Mouse (Mus musculus) cerebellum, postnatal 4 days (tissue): ENCODE data around the gene Stk17b.

Experiments used
- DNase-seq, 2 experiments: peaks; one replicate each; pipeline ENCODE4 v3.0.0; 2022; ENCODE audit warnings: low spot score in 2 of 2, mixed read lengths in 1 of 2

The Stk17b gene

DNA sequence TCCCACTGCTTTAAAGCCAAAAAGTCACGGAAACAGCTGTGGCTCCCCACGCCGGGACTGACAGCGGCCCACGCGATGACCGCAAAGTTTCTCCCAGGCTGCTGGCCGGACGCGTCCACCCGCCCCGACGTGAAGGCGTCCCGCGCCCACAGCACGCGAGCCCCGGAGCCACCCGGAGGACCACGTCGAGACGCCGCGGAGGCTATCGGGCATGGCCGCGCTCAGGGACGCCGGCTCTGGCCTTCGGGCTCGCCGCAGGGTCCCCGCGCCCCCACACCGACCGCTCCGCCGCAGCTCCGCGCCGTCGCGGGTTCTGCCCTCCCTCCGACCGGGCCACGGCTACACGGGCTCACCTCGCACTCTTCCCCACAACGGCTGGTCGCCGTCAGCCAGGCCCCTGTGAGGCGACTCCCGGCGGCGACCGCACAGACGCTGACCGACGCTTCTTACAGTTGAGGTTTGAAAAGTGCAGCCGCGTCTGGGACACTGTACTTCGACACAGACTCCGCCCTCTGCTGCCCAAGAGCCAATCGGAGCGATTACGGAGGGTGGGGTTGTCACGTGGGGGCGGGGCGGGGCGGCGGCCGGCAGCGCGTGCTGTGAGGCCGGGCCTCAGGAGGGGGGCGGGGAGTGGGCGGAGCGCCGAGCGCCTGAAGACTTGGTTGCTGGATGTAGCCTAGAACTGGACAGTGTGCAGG lies at the start of gene Stk17b:
Gene Stk17b (minus strand): TSS at position 504 of the 698 bp plus-strand sequence.
- peak; percentile 79 to 91 for DNase-seq

DNA sequence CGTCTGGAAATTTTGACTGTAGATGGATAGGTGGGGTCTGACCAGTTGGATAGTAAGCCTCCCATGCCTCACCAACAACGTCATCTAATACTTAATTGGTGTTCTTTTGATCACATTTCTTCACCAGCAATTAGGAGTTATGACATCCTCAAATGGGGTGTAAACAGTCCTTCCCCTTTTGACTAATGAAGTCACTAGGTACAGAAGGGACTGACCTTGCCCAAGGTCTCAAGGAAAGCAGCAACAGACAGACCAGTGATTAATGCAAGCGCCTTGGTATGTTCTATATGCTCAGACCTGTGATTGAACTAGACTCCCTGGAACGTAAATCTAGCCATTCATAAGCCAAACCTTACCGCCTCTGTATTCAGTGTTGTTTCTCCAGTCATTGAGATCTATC lies 45.3 kb upstream of the Stk17b start:
- no peak for DNase-seq

GRCm38 (mm10) chr1:53829089-53829488 lies 44.1 kb upstream of the Stk17b start:
- peak in 1 of 2 experiments; percentile 52 for DNase-seq

- no peak for DNase-seq
Observed at GRCm38 (mm10) chr1:53824446-53825337, 39.7 kb upstream of the Stk17b start.

DNA sequence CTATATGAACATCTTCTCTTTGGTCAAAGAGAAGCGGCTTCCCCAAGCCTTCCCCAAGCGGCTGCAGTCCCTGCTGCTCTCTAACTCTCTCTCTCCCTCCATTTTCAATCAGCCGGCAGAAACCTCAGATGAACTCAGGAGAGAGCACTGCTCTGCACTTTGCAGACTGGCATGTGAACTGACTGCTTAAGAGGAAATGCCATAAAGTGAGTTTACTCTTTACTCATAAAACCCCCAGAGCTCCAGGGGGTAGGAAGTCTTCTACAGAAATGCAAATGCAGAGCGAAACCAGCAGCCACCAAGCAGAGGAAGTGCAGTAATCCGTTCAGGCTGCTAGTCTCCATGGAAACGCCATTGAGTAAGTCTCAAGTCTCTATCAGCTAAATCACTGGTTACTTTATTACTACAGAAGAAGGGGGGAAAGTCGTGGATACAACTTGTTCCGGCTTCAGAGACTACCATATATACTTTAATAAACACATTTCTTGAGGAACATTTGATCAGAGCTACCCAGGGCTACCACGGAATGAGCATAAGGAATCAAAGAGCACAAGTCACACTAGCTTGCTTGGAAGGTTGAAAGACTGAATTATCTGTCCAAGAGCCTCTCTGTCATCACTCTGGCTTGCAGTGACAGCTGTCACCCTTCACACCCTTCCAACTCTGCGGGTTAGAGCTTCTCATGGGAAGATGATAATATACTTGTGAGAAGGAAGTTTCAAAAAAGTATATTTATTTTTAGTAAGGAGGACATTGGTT lies 38.8 kb upstream of the Stk17b start:
- DNase-seq = peak in 1 of 2 experiments; percentile 32

DNA sequence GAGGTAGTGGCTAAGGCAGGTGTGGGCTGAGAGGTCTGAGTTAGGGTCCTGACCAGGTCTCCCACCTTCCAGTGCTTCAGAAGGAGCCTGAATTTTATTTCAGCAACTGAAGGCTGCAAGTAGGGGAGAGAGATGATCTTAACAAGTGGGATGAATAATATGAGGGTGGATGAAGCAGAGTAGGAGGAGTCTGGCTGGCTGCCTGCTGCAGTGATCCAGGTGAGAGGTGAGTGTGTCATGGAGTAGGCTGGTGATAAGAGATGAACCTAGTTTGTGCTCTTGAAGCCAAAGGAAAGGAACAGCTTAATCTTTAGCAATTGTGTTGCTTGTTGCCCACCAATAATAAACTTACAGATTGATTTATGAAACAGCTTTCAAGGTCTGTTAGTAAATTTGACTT lies 37.0 kb upstream of the Stk17b start:
- no peak for DNase-seq

- no peak for DNase-seq
Observed at GRCm38 (mm10) chr1:53820041-53820632, 35.1 kb upstream of the Stk17b start.

DNA sequence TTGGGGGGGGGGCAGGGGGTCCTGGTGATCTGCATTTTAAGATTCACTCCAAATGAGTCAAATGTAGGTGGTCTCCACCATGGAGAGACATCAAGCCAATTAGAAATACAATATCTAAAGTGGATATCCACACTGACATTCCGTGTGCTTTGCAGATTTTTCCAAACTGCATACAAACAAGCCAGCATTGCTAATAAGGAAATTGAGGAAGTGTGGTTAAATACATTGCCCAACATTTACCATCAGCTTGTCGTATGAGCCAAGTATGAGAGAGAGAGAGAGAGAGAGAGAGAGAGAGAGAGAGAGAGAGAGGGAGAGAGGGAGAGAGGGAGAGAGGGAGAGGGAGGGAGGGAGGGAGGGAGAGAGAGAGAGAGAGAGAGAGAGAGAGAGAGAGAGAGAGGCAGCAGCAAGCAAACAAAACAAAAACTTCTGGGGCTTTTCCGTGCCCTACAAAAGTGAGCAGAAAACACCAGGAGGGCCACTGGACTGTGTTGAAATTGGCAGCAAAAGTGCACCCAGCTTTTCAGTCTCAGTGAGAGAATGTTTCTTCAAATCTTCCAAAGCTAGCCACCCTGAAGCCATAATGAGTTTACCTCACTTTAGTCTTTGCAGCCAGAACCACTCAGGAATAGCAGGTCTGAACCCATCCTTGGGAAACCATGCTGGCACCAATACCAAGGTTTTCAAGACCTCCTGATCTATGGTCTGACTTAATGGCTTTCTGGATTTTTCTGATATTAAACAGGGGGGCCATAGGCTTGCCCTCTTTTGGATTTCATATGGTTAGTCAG lies 33.2 kb upstream of the Stk17b start:
- no peak for DNase-seq

GRCm38 (mm10) chr1:53816353-53816752 lies 31.3 kb upstream of the Stk17b start:
- DNase-seq = no peak

GRCm38 (mm10) chr1:53814077-53814705 lies 29.2 kb upstream of the Stk17b start:
- DNase-seq = no peak

DNA sequence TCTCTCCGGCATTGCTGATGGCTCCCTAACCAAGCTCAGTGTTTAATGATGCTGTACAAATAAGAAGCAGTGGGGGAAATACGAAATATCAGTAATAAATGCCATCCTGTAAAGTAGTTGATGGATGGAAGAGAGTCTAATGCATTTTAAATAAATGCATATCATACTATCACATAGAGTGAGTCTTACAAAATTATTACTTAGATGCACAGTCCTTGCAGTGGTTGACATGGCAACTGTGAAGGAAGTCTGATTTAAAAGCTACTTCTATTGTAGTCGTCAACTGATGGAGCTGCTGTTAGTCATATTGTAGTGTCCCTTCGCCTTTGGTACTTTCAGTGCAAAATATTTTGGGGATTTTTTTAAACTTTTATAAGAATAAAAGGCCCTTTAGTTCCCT lies 26.9 kb upstream of the Stk17b start:
- DNase-seq = no peak

DNA sequence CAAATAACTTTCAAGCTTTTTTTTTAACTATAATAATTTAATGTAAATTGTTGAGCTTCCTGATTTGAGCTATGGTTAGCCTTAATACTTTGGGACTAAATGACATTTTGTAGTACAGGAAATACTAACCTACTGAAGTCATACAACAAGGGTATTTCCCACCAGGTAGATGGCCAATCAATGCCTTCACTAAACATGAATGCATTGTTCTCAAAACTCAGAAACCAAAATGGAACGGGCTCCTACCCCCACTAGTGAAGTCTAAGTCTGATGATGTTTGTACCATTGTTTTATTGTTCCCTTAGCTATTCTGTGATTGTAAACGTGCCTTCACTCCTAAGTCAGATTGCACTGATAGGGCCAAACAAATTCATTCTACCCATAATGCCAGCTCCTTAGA lies 23.2 kb upstream of the Stk17b start:
- DNase-seq = no peak

GRCm38 (mm10) chr1:53797811-53798210 lies 12.8 kb upstream of the Stk17b start:
- no peak for DNase-seq

GRCm38 (mm10) chr1:53797074-53797473 lies 12.1 kb upstream of the Stk17b start:
- DNase-seq = no peak

- DNase-seq = no peak
Observed at GRCm38 (mm10) chr1:53796271-53796670, 11.2 kb upstream of the Stk17b start.

GRCm38 (mm10) chr1:53795591-53795990 lies 10.6 kb upstream of the Stk17b start:
- DNase-seq = no peak

DNA sequence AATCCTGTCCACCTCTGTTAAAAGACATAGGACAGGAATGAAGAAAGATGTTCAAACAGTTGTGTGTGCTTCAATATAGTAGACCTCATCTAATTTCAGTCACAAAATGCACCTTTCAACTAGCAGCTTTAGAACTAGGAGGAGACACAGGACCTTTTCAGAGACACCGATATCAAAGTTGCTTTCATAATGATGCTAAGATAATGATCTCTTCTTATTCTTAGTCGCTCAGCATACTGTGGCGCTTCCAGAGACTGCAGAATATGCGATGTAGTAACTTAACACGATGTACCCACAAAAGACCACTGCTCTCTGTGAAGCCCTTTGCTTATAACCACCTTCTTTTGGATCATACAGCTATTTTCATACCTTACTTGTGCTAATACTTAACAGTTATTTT lies 10.1 kb upstream of the Stk17b start:
- DNase-seq = no peak

GRCm38 (mm10) chr1:53794279-53794678 lies 9.3 kb upstream of the Stk17b start:
- no peak for DNase-seq

GRCm38 (mm10) chr1:53791343-53791742 lies 6.3 kb upstream of the Stk17b start:
- DNase-seq = no peak

DNA sequence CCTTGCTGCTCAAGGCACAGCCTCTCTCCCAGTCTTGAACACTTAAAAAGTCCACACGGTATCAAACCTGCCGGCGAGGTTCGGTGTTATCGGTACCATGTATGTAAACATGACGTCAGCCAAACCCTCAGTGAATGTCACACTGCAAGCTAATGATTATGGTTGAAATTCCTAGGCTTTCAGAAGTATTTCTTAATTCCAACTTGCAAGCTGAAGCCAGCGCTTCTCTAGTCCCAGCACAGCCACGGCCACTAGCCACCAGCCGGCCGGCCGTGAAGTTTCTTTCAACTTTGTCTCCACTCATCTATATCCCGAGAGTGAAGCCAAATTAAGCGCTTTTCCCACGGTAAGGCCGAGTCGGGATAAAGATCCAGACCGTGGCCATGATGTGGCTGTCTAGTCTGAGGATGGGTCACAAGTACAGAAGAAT lies 718 bp downstream of the Stk17b start:
- peak in 1 of 2 experiments; percentile 7 for DNase-seq
